Mouse (Mus musculus) olfactory bulb, adult 2 months (tissue): ENCODE data around the gene Creld1.

Source experiments
- CTCF ChIP-seq: fragments of 200-500 bp; IDR thresholded peaks from 2 replicates; pipeline ENCODE4 v1.5.1; 2012; ENCODE audit warnings: low read depth, mild to moderate bottlenecking, low read length, moderate library complexity; ENCODE audit not compliant: insufficient read depth
- POLR2A ChIP-seq: fragments of 200-500 bp; IDR thresholded peaks from 2 replicates; pipeline ENCODE4 v1.6.1; 2012; ENCODE audit warnings: mild to moderate bottlenecking, low read depth, low read length, moderate library complexity; ENCODE audit not compliant: insufficient read depth

- TF ChIP-seq POLR2A, result no peak
- TF ChIP-seq CTCF, result no peak
These were observed 11.0 kb upstream of the Creld1 start for GRCm38 (mm10) chr6:113472061-113472460.
